ENCODE assay signal across 25 mouse cellular contexts in the genomic region with DNA sequence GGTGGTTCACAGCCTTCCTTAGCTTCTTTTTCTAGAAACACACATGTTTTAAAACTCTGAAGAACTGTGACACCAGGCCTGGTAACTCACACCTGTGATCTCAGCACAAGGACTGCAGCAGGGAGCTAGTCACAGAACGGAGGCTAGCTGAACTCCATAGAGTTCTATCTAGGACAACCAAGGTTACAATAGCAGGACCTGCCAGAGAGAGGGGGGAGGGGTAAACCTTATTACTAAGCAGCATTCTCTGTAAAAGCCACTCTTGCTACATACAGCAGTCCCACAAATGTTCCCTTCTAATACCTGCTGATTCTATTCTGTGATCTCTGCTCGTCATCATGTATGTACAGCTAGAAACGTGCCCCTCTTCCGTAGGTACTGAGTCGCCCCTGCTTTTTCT. TPM values are rescaled to one million over a fixed set of nuclear protein-coding genes. Genes with fewer than 3 reads are reported as not detected.
DNase-seq lines count a peak whose midpoint lies in the region; ATAC-seq and TF ChIP-seq lines count a peak whose summit lies in the region.
"Had no signal": no experiment of that assay in that cellular context is flagged by ENCODE, and none has a peak within 500 bp of the region (broad histone marks: within the 10 kb centered on the region; RNA-seq: fewer than 3 reads in every experiment).

No protein-coding gene starts in this region.

- peaks cover 19% of the 10 kb centered on the region; the same call in 1 of the 2 replicates for H3K36me3 ChIP-seq in heart, embryonic 10.5 days
- no peaks in the 10 kb centered on the region for H3K36me3 ChIP-seq in liver, embryonic 14.5 days (replicated peaks; ENCODE audit: control insufficient read depth, insufficient read depth, low read depth)

- no peak overlapping the region for H3K9ac ChIP-seq in liver, embryonic 14.5 days (replicated peaks)
- H3K9ac ChIP-seq: embryonic facial prominence, embryonic 12.5 days; forebrain, embryonic 13.5 days; hindbrain, embryonic 15.5 days; kidney, embryonic 15.5 days; liver, embryonic 15.5 days; neural tube, embryonic 12.5 days had no signal

- ATAC-seq in liver, embryonic 14.5 days (ENCODE audit: insufficient read depth): 0 out of 2 replicates have a peak, but pooled peaks have one; percentile 21
- ATAC-seq: forebrain, embryonic 13.5 days; intestine, embryonic 16.5 days; lung, postnatal 0 days had no signal

- peak overlapping the region; percentile 74 for H3K27ac ChIP-seq in heart, embryonic 10.5 days
- H3K27ac ChIP-seq in liver, embryonic 14.5 days: no peak overlapping the region
- peak overlapping the region; percentile 55 for H3K27ac ChIP-seq in brown adipose tissue, adult 24 weeks (replicated peaks; ENCODE audit: low read depth, low read length)
- H3K27ac ChIP-seq: embryonic facial prominence, embryonic 12.5 days; forebrain, embryonic 13.5 days; hindbrain, embryonic 15.5 days; kidney, embryonic 15.5 days; limb, embryonic 10.5 days; liver, embryonic 15.5 days; neural tube, embryonic 12.5 days had no signal

- peak; percentile 51 for DNase-seq in adrenal gland, adult 2 months
- no peak for DNase-seq in adrenal gland, adult 18-20 months (ENCODE audit: low spot score in 2 of 2)
- DNase-seq in heart, embryonic 10.5 days (ENCODE audit: low spot score): no peak
- DNase-seq in heart, postnatal 4 days: no peak
- DNase-seq in liver, embryonic 14.5 days (ENCODE audit: low read depth in 3 of 3, low spot score in 3 of 3): no peak
- no peak for DNase-seq in liver
- no peak for DNase-seq in thymus, adult 18-20 months
- DNase-seq: cerebellum, adult 11 months; cerebellum, postnatal 10 days; gastrocnemius, postnatal 10 days; right cerebral cortex, postnatal 4 days; thymus, postnatal 4 days had no signal

- no peaks in the 10 kb centered on the region for H3K27me3 ChIP-seq in heart, embryonic 10.5 days (ENCODE audit: insufficient read depth, poor library complexity, severe bottlenecking)
- H3K27me3 ChIP-seq in liver, embryonic 14.5 days (ENCODE audit: control insufficient read depth, insufficient read depth, low read length): no peaks in the 10 kb centered on the region
- H3K27me3 ChIP-seq: CH12.LX; embryonic facial prominence, embryonic 12.5 days; forebrain, embryonic 13.5 days; hindbrain, embryonic 15.5 days; kidney, embryonic 15.5 days; liver, embryonic 15.5 days; neural tube, embryonic 12.5 days had no signal

- no peak overlapping the region for H3K4me3 ChIP-seq in heart, embryonic 10.5 days
- no peak overlapping the region for H3K4me3 ChIP-seq in liver, embryonic 14.5 days (ENCODE audit: insufficient read depth in 1 of 2, low read depth in 2 of 2, low read length in 2 of 2)
- H3K4me3 ChIP-seq in brown adipose tissue, adult 24 weeks (ENCODE audit: insufficient read depth, low read depth, low read length): no peak overlapping the region
- H3K4me3 ChIP-seq: embryonic facial prominence, embryonic 12.5 days; erythroblast, embryonic 14.5 days; forebrain, embryonic 13.5 days; hindbrain, embryonic 15.5 days; kidney, embryonic 15.5 days; limb, embryonic 10.5 days; liver, embryonic 15.5 days; neural tube, embryonic 12.5 days had no signal

- H3K4me1 ChIP-seq in heart, embryonic 10.5 days: peaks cover 24% of the 10 kb centered on the region
- H3K4me1 ChIP-seq in liver, embryonic 14.5 days (replicated peaks; ENCODE audit: control insufficient read depth in 2 of 2, insufficient read depth in 2 of 2, low read length in 1 of 2): peaks cover 3 to 6% of the 10 kb centered on the region in 2 experiments; a peak in 3 of 4 replicates
- H3K4me1 ChIP-seq in brown adipose tissue, adult 24 weeks (ENCODE audit: control insufficient read depth, insufficient read depth, insufficient read length, low read length): peaks cover 2% of the 10 kb centered on the region; the same call in 1 of the 2 replicates
- H3K4me1 ChIP-seq: embryonic facial prominence, embryonic 12.5 days; limb, embryonic 10.5 days; neural tube, embryonic 12.5 days had no signal

- WGBS in heart, embryonic 10.5 days: 55% methylated on average over 5 of the region's 5 CpGs
- WGBS in liver, embryonic 14.5 days (ENCODE audit: insufficient replicate concordance): 75% methylated on average over 5 of the region's 5 CpGs

- H3K4me2 ChIP-seq in liver, embryonic 14.5 days (ENCODE audit: low read depth): no peak overlapping the region
- H3K4me2 ChIP-seq: embryonic facial prominence, embryonic 12.5 days; forebrain, embryonic 13.5 days; hindbrain, embryonic 15.5 days; kidney, embryonic 15.5 days; liver, embryonic 15.5 days; midbrain, embryonic 11.5 days; neural tube, embryonic 12.5 days had no signal

- no peak for TF ChIP-seq EP300 in liver, embryonic 14.5 days (IDR thresholded peaks at IDR 0.05; ENCODE audit: low read depth)

- no peak for TF ChIP-seq CTCF in liver, embryonic 14.5 days (IDR thresholded peaks at IDR 0.05; ENCODE audit: low read depth)

- no peaks in the 10 kb centered on the region for H3K9me3 ChIP-seq in heart, embryonic 10.5 days
- H3K9me3 ChIP-seq in liver, embryonic 14.5 days (ENCODE audit: control insufficient read depth, low read length): no peaks in the 10 kb centered on the region
- H3K9me3 ChIP-seq: embryonic facial prominence, embryonic 12.5 days; forebrain, embryonic 13.5 days; hindbrain, embryonic 15.5 days; kidney, embryonic 15.5 days; limb, embryonic 10.5 days; liver, embryonic 15.5 days; neural tube, embryonic 12.5 days had no signal

RNA-seq across cellular contexts. Expression of gene Atp1b3, which starts 15.4 kb away (rescaled TPM):
- 100 to 1,000 TPM; 171 to 203 TPM for total RNA-seq in adrenal gland, adult 2 months (2021)
- polyA plus RNA-seq in adrenal gland, adult 2 months (2012; rRNA removed): 90.2 and 106 TPM in 2 replicates
- total RNA-seq in adrenal gland, adult 18-20 months (2021): 100 to 1,000 TPM; 169 to 187 TPM
- polyA plus RNA-seq in heart, embryonic 10.5 days (2016; fragmentation: Nextera tagmentation; extraction: Ambion mirVana): 163 TPM in 2 replicates
- total RNA-seq in heart, postnatal 4 days (2021): 10 to 100 TPM; 77.6 to 81.1 TPM
- polyA plus RNA-seq in liver, embryonic 14.5 days (2012; rRNA removed): 15.9 and 29.3 TPM in 2 replicates
- 60.6 and 64.8 TPM in 2 replicates for polyA plus RNA-seq in liver, embryonic 14.5 days (2014; fragmentation: Nextera tagmentation; extraction: Ambion mirVana)
- polyA plus RNA-seq in brown adipose tissue, adult 24 weeks (2012; ENCODE audit: insufficient read depth, insufficient read length, missing spikeins): 158 and 181 TPM in 2 replicates
